Mouse (Mus musculus): Measurements from ENCODE around the gene Ccdc32. TPM values are rescaled to one million over a fixed set of nuclear protein-coding genes. Genes with fewer than 3 reads are reported as not detected.

Ccdc32 gene
- polyA plus RNA-seq (2016; fragmentation: Nextera tagmentation; extraction: Ambion mirVana), result 19.9 and 20.5 TPM in 2 replicates

- Histone ChIP-seq H3K36me3 (replicated peaks) (peaks cover 12% of the 10 kb centered on the region), H3K4me1 (peaks cover 5% of the 10 kb centered on the region), H3K27me3 (replicated peaks; ENCODE audit: low read depth, poor library complexity, severe bottlenecking) (no peaks in the 10 kb centered on the region), H3K27ac (replicated peaks) (peak within 1 kb of the TSS; percentile 74), H3K4me3 (peak within 1 kb of the TSS; percentile 84), H3K9me3 (no peaks in the 10 kb centered on the region)
- WGBS, result under 1% methylated on average over 28 of the region's 28 CpGs
- DNase-seq (ENCODE audit: low spot score), result peak; percentile 93
Measured at GRCm38 (mm10) chr2:119028941-119029551, at the start of gene Ccdc32. Gene Ccdc32, minus strand, starts transcription at chr2:119029393.

- 96% methylated on average over 4 of the region's 4 CpGs for WGBS
Measured at GRCm38 (mm10) chr2:119072397-119072796, 43.2 kb upstream of the Ccdc32 start.

GRCm38 (mm10) chr2:119060139-119060538 lies 30.9 kb upstream of the Ccdc32 start:
- no peaks in the 10 kb centered on the region for H3K27me3 ChIP-seq (replicated peaks; ENCODE audit: low read depth, poor library complexity, severe bottlenecking)
- DNase-seq (ENCODE audit: low spot score), result no peak
- H3K4me1 ChIP-seq, result no peaks in the 10 kb centered on the region
- H3K9me3 ChIP-seq, result no peaks in the 10 kb centered on the region
- H3K27ac ChIP-seq (replicated peaks), result no peak overlapping the region
- H3K36me3 ChIP-seq (replicated peaks), result peaks cover 58% of the 10 kb centered on the region
- 95% methylated on average over 2 of the region's 2 CpGs for WGBS
- no peak overlapping the region for H3K4me3 ChIP-seq

More at GRCm38 (mm10) chr2:119072397-119072796, 43.2 kb upstream of the Ccdc32 start:
- Histone ChIP-seq H3K27ac (replicated peaks) (no peak overlapping the region), H3K36me3 (replicated peaks) (peaks cover 73% of the 10 kb centered on the region), H3K4me3 (no peak overlapping the region), H3K27me3 (replicated peaks; ENCODE audit: low read depth, poor library complexity, severe bottlenecking) (no peaks in the 10 kb centered on the region), H3K9me3 (no peaks in the 10 kb centered on the region), H3K4me1 (no peaks in the 10 kb centered on the region)
- no peak for DNase-seq (ENCODE audit: low spot score)

- Histone ChIP-seq H3K9me3 (no peaks in the 10 kb centered on the region), H3K4me3 (no peak overlapping the region), H3K27ac (replicated peaks) (no peak overlapping the region), H3K27me3 (replicated peaks; ENCODE audit: low read depth, poor library complexity, severe bottlenecking) (no peaks in the 10 kb centered on the region), H3K36me3 (replicated peaks) (0 out of 2 replicates have a peak, but pooled peaks cover 6% of the 10 kb centered on the region), H3K4me1 (peaks cover 21% of the 10 kb centered on the region)
- 95% methylated on average over 4 of the region's 4 CpGs for WGBS
- no peak for DNase-seq (ENCODE audit: low spot score)
Measured at GRCm38 (mm10) chr2:119050132-119050650, 21.0 kb upstream of the Ccdc32 start.

- H3K27me3 ChIP-seq (replicated peaks; ENCODE audit: low read depth, poor library complexity, severe bottlenecking), result no peaks in the 10 kb centered on the region
- no peaks in the 10 kb centered on the region for H3K9me3 ChIP-seq
- H3K4me3 ChIP-seq, result peak overlapping the region; percentile 88
- H3K4me1 ChIP-seq, result peaks cover 21% of the 10 kb centered on the region
- peak overlapping the region; percentile 94 for H3K27ac ChIP-seq (replicated peaks)
- H3K36me3 ChIP-seq (replicated peaks), result 0 out of 2 replicates have a peak, but pooled peaks cover 6% of the 10 kb centered on the region
- DNase-seq (ENCODE audit: low spot score), result no peak
- 26% methylated on average over 4 of the region's 4 CpGs for WGBS
Measured at GRCm38 (mm10) chr2:119047849-119048248, 18.7 kb upstream of the Ccdc32 start.

- Histone ChIP-seq H3K9me3 (no peaks in the 10 kb centered on the region), H3K36me3 (replicated peaks) (peaks cover 8% of the 10 kb centered on the region), H3K4me3 (peak within 1 kb of the TSS; percentile 88), H3K27me3 (replicated peaks; ENCODE audit: low read depth, poor library complexity, severe bottlenecking) (no peaks in the 10 kb centered on the region), H3K27ac (replicated peaks) (peak within 1 kb of the TSS; percentile 94), H3K4me1 (peaks cover 19% of the 10 kb centered on the region)
- peak; percentile 95 for DNase-seq (ENCODE audit: low spot score)
- WGBS, result under 1% methylated on average over 77 of the region's 77 CpGs
Measured at GRCm38 (mm10) chr2:119046649-119047611, 17.7 kb upstream of the Ccdc32 start, which contains the start of gene Knl1. Gene Knl1, plus strand, starts transcription at chr2:119047119.

- peaks cover 13% of the 10 kb centered on the region for H3K4me1 ChIP-seq
- no peaks in the 10 kb centered on the region for H3K9me3 ChIP-seq
- H3K4me3 ChIP-seq, result no peak overlapping the region
- H3K27ac ChIP-seq (replicated peaks), result no peak overlapping the region
- no peaks in the 10 kb centered on the region for H3K27me3 ChIP-seq (replicated peaks; ENCODE audit: low read depth, poor library complexity, severe bottlenecking)
- DNase-seq (ENCODE audit: low spot score), result no peak
- peaks cover 22% of the 10 kb centered on the region for H3K36me3 ChIP-seq (replicated peaks)
- 81% methylated on average over 2 of the region's 2 CpGs for WGBS
Measured at GRCm38 (mm10) chr2:119045163-119045562, 16.0 kb upstream of the Ccdc32 start.

- no peak for DNase-seq (ENCODE audit: low spot score)
- WGBS, result 63% methylated on average over 4 of the region's 4 CpGs
Measured at GRCm38 (mm10) chr2:119040882-119041281, 11.7 kb upstream of the Ccdc32 start.

GRCm38 (mm10) chr2:119035397-119035745 lies 6.2 kb upstream of the Ccdc32 start:
- Histone ChIP-seq H3K36me3 (replicated peaks) (peaks cover 38% of the 10 kb centered on the region), H3K27ac (replicated peaks) (peak overlapping the region; percentile 92), H3K9me3 (no peaks in the 10 kb centered on the region), H3K4me3 (peak overlapping the region; percentile 97), H3K4me1 (peaks cover 11% of the 10 kb centered on the region), H3K27me3 (replicated peaks; ENCODE audit: low read depth, poor library complexity, severe bottlenecking) (no peaks in the 10 kb centered on the region)
- WGBS, result 10% methylated on average over 7 of the region's 7 CpGs
- DNase-seq (ENCODE audit: low spot score), result no peak

More at GRCm38 (mm10) chr2:119040882-119041281, 11.7 kb upstream of the Ccdc32 start:
- Histone ChIP-seq H3K36me3 (replicated peaks) (peaks cover 58% of the 10 kb centered on the region), H3K27me3 (replicated peaks; ENCODE audit: low read depth, poor library complexity, severe bottlenecking) (no peaks in the 10 kb centered on the region), H3K4me1 (peaks cover 5% of the 10 kb centered on the region), H3K27ac (replicated peaks) (no peak overlapping the region), H3K9me3 (no peaks in the 10 kb centered on the region), H3K4me3 (no peak overlapping the region)

GRCm38 (mm10) chr2:119034656-119035396 lies 5.6 kb upstream of the Ccdc32 start, which contains the start of gene Rpusd2:
Gene Rpusd2, plus strand, starts transcription at chr2:119034790.
- under 1% methylated on average over 49 of the region's 49 CpGs for WGBS
- DNase-seq (ENCODE audit: low spot score), result peak; percentile 95
- Histone ChIP-seq H3K36me3 (replicated peaks) (peaks cover 33% of the 10 kb centered on the region), H3K27ac (replicated peaks) (peak within 1 kb of the TSS; percentile 92), H3K27me3 (replicated peaks; ENCODE audit: low read depth, poor library complexity, severe bottlenecking) (no peaks in the 10 kb centered on the region), H3K4me1 (peaks cover 11% of the 10 kb centered on the region), H3K9me3 (no peaks in the 10 kb centered on the region), H3K4me3 (peak within 1 kb of the TSS; percentile 97)

- Histone ChIP-seq H3K27ac (replicated peaks) (no peak overlapping the region), H3K4me3 (no peak overlapping the region), H3K36me3 (replicated peaks) (peaks cover 6% of the 10 kb centered on the region), H3K4me1 (peaks cover 17% of the 10 kb centered on the region), H3K9me3 (no peaks in the 10 kb centered on the region), H3K27me3 (replicated peaks; ENCODE audit: low read depth, poor library complexity, severe bottlenecking) (no peaks in the 10 kb centered on the region)
- 68% methylated on average over 4 of the region's 4 CpGs for WGBS
- no peak for DNase-seq (ENCODE audit: low spot score)
Measured at GRCm38 (mm10) chr2:119032191-119032590, 3.0 kb upstream of the Ccdc32 start.

GRCm38 (mm10) chr2:119026951-119027350 lies 2.2 kb downstream of the Ccdc32 start:
- no peak for DNase-seq (ENCODE audit: low spot score)
- Histone ChIP-seq H3K4me3 (no peak overlapping the region), H3K4me1 (peaks cover 5% of the 10 kb centered on the region), H3K36me3 (replicated peaks) (peaks cover 28% of the 10 kb centered on the region), H3K27ac (replicated peaks) (no peak overlapping the region), H3K27me3 (replicated peaks; ENCODE audit: low read depth, poor library complexity, severe bottlenecking) (no peaks in the 10 kb centered on the region), H3K9me3 (no peaks in the 10 kb centered on the region)
- WGBS, result 90% methylated on average over 4 of the region's 4 CpGs

All from embryonic facial prominence, embryonic 10.5 days (tissue).